Comparison of ENCODE assay signal across 17 mouse cellular contexts in the genomic region with DNA sequence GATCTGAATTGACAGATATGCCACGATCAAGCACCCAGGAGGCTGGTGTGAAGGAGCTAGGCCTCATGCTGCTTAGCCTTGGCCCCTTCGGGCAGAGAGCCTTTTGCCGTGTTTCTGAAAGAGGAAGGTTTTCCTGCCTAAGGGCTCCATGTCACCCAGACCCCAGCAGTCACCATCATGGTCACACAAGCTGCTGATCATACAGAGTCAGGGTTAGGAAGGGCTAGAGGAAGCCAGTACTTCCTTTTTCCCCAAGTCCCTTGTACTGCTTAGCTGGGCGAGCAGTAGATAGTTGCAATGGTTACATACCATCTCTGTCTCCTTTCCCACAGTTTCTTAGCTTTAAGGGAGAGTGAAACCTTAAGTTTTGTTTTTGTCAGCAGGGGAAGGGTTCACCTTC. TPM values are rescaled to one million over a fixed set of nuclear protein-coding genes. Genes with fewer than 3 reads are reported as not detected.
DNase-seq lines count a peak whose midpoint lies in the region; ATAC-seq and TF ChIP-seq lines count a peak whose summit lies in the region.
"Had no signal": no experiment of that assay in that cellular context is flagged by ENCODE, and none has a peak within 500 bp of the region (broad histone marks: within the 10 kb centered on the region; RNA-seq: fewer than 3 reads in every experiment).

No protein-coding gene starts in this region.

- DNase-seq in heart, adult 2 months: peak in 1 of 2 experiments; percentile 18
- DNase-seq in heart, postnatal 4 days: no peak
- peak; percentile 48 for DNase-seq in layer of hippocampus, adult 9-11 months
- no peak for DNase-seq in layer of hippocampus, adult 11-12 months (ENCODE audit: low spot score)
- DNase-seq in cerebellum, postnatal 10 days: no peak
- DNase-seq in yolk sac, embryonic 10.5 days (ENCODE audit: low spot score): no peak
- DNase-seq: cerebellum, adult 2 months; kidney, postnatal 10 days; layer of hippocampus, postnatal 36 days; lung, postnatal 14 days; thymus, postnatal 25 days had no signal

- intact Hi-C loops in heart, adult 2 months (cut with DNase I): no loop called here

- peaks cover 6% of the 10 kb centered on the region for H3K4me1 ChIP-seq in heart, adult 2 months (ENCODE audit: control insufficient read depth, insufficient read depth, low read length)
- H3K4me1 ChIP-seq: forebrain, embryonic 12.5 days had no signal

- H3K79me2 ChIP-seq in heart, adult 2 months (replicated peaks; ENCODE audit: control insufficient read depth, insufficient read depth, low read length): no peaks in the 10 kb centered on the region
- H3K79me2 ChIP-seq in macrophage (ENCODE audit: inconsistent target): no peaks in the 10 kb centered on the region

- peak; percentile 72 for ATAC-seq in granulocyte monocyte progenitor cell, adult 5-6 weeks (replicated peaks; ENCODE audit: poor library complexity, severe bottlenecking)
- ATAC-seq: Patski had no signal

- H3K9ac ChIP-seq in heart, adult 2 months (ENCODE audit: low read depth, low read length): no peak overlapping the region
- H3K9ac ChIP-seq: forebrain, embryonic 12.5 days; hindbrain, embryonic 14.5 days; liver, embryonic 14.5 days had no signal

- TF ChIP-seq POLR2A in heart, adult 2 months (IDR thresholded peaks at IDR 0.05; ENCODE audit: insufficient read depth, low read depth, low read length): no peak

- WGBS in heart, adult 2 months: 73% methylated on average over 4 of the region's 4 CpGs
- WGBS in macrophage (ENCODE audit: missing documents): 18% methylated on average over 4 of the region's 4 CpGs

- TF ChIP-seq CTCF in heart, adult 2 months (IDR thresholded peaks at IDR 0.05): no peak

- H3K27ac ChIP-seq in heart, adult 2 months: peak overlapping the region; percentile 49
- H3K27ac ChIP-seq in macrophage: peak overlapping the region; percentile 64
- H3K27ac ChIP-seq: forebrain, embryonic 12.5 days; hindbrain, embryonic 14.5 days; liver, embryonic 14.5 days had no signal

- H3K27me3 ChIP-seq in heart, adult 2 months (ENCODE audit: control insufficient read depth, insufficient read depth, low read length): no peaks in the 10 kb centered on the region
- H3K27me3 ChIP-seq: forebrain, embryonic 12.5 days; Patski had no signal

- no peak overlapping the region for H3K4me3 ChIP-seq in heart, adult 2 months
- H3K4me3 ChIP-seq in macrophage (ENCODE audit: inconsistent target): no peak overlapping the region
- H3K4me3 ChIP-seq: forebrain, embryonic 12.5 days had no signal

- no peak for TF ChIP-seq EP300 in heart, adult 2 months (IDR thresholded peaks at IDR 0.05; ENCODE audit: insufficient read depth, low read depth, low read length)

- peaks cover 12% of the 10 kb centered on the region for H3K36me3 ChIP-seq in heart, adult 2 months (ENCODE audit: control insufficient read depth, insufficient read depth, low read length)
- no peaks in the 10 kb centered on the region; the same call in 1 of the 2 replicates for H3K36me3 ChIP-seq in macrophage (ENCODE audit: inconsistent target)

RNA-seq across cellular contexts. Expression of a gene that starts 21.4 kb away (rescaled TPM):
- total RNA-seq in heart, adult 2 months (2021): 10 to 100 TPM in 1 of 2 experiments, 1 to 10 TPM in 1; 8.1 to 13.2 TPM
- 6.4 and 9.6 TPM in 2 replicates for polyA plus RNA-seq in heart, adult 2 months (2012; rRNA removed)
- 10 to 100 TPM; 10.1 to 13.1 TPM for total RNA-seq in heart, postnatal 4 days (2021)
- total RNA-seq in granulocyte monocyte progenitor cell, adult 5-6 weeks (2014; fragmentation: Nextera tagmentation): 62.7 and 65.3 TPM in 2 replicates
- 58.2 and 61.1 TPM in 2 replicates for total RNA-seq in granulocyte monocyte progenitor cell, adult 5-6 weeks (2017)
- 10 to 100 TPM in 1 of 26 experiments, 1 to 10 TPM in 21, under 1 TPM in 2, not detected in 2; 0.70 to 11.2 (median 3.8) TPM for total RNA-seq in macrophage (2018; cell fraction: chromatin; rRNA removed)
- total RNA-seq in macrophage (2018; cell fraction: cytosol; rRNA removed): 1 to 10 TPM; 3.7 to 8.4 (median 5.6) TPM
- 10 to 100 TPM in 3 of 26 experiments, 1 to 10 TPM in 23; 1.8 to 13.7 (median 5.1) TPM for total RNA-seq in macrophage (2018; cell fraction: nucleus; rRNA removed)
- 6.9 to 13.1 TPM (median 9.1 TPM) in 3 replicates for polyA plus RNA-seq in macrophage (2018)

RNA-seq across cellular contexts. Expression of a gene that starts 36.6 kb away (rescaled TPM):
- total RNA-seq in heart, adult 2 months (2021): 1 to 10 TPM; 3.2 to 3.8 TPM
- polyA plus RNA-seq in heart, adult 2 months (2012; rRNA removed): 8.4 and 10.2 TPM in 2 replicates
- 10 to 100 TPM in 1 of 2 experiments, 1 to 10 TPM in 1; 8.3 to 11.3 TPM for total RNA-seq in heart, postnatal 4 days (2021)
- total RNA-seq in granulocyte monocyte progenitor cell, adult 5-6 weeks (2014; fragmentation: Nextera tagmentation): not detected in 2 replicates
- 0.39 TPM in 1 of 2 replicates, not detected in the other for total RNA-seq in granulocyte monocyte progenitor cell, adult 5-6 weeks (2017)
- total RNA-seq in macrophage (2018; cell fraction: chromatin; rRNA removed): 1 to 10 TPM in 1 of 26 experiments, not detected in 25; 2.2 TPM
- total RNA-seq in macrophage (2018; cell fraction: cytosol; rRNA removed): not detected
- total RNA-seq in macrophage (2018; cell fraction: nucleus; rRNA removed): not detected
- polyA plus RNA-seq in macrophage (2018): not detected in 3 replicates
- polyA plus RNA-seq: Patski had no signal

RNA-seq across cellular contexts. Expression of a gene that starts 50.4 kb away (rescaled TPM):
- total RNA-seq in heart, adult 2 months (2021): 10 to 100 TPM; 38.2 to 41.2 TPM
- 14.1 and 20.1 TPM in 2 replicates for polyA plus RNA-seq in heart, adult 2 months (2012; rRNA removed)
- total RNA-seq in heart, postnatal 4 days (2021): 10 to 100 TPM; 68.2 to 73.4 TPM
- 17.4 and 18.3 TPM in 2 replicates for total RNA-seq in granulocyte monocyte progenitor cell, adult 5-6 weeks (2014; fragmentation: Nextera tagmentation)
- 6.5 and 7.7 TPM in 2 replicates for total RNA-seq in granulocyte monocyte progenitor cell, adult 5-6 weeks (2017)
- total RNA-seq in macrophage (2018; cell fraction: chromatin; rRNA removed): 100 to 1,000 TPM in 13 of 26 experiments, 10 to 100 TPM in 13; 73.0 to 287 (median 98.6) TPM
- total RNA-seq in macrophage (2018; cell fraction: cytosol; rRNA removed): 100 to 1,000 TPM in 2 of 26 experiments, 10 to 100 TPM in 24; 51.5 to 132 (median 63.9) TPM
- 100 to 1,000 TPM in 8 of 26 experiments, 10 to 100 TPM in 18; 70.5 to 224 (median 90.7) TPM for total RNA-seq in macrophage (2018; cell fraction: nucleus; rRNA removed)
- polyA plus RNA-seq in macrophage (2018): 36.3 to 40.3 TPM (median 37.2 TPM) in 3 replicates

Comparison
In these comparisons a context has a peak if more than half of its experiments do, and no peak if none do; other contexts are left out.
1. RNA of a gene that starts 21.4 kb away (total RNA-seq): 58.2 to 65.3 TPM in granulocyte monocyte progenitor cell, adult 5-6 weeks; 8.1 to 13.2 TPM in heart, adult 2 months and 10.1 to 13.1 TPM in heart, postnatal 4 days; every median in the first group is over 4 times any median in the second.